Mouse (Mus musculus): ENCODE measurements around the gene Zfp329. TPM values are rescaled to one million over a fixed set of nuclear protein-coding genes. Genes with fewer than 3 reads are reported as not detected.
"Not testable (repeated sequence)": the region's sequence is repeated elsewhere in the genome, so short reads cannot be mapped to it uniquely, and the experiment has no call there.

The Zfp329 gene
- polyA plus RNA-seq, 1 experiment: not detected

- no peak overlapping the region for H3K27ac ChIP-seq (ENCODE audit: insufficient read depth, low read depth, low read length)
- TF ChIP-seq POLR2A (IDR thresholded peaks at IDR 0.05; ENCODE audit: insufficient read depth, low read depth, low read length) (no peak), CTCF (IDR thresholded peaks at IDR 0.05; ENCODE audit: insufficient read depth, low read depth, low read length) (no peak)
- WGBS: 74% methylated on average over 2 of the region's 2 CpGs
Measured at GRCm38 (mm10) chr7:12797971-12798370, 20.7 kb downstream of the Zfp329 start.

GRCm38 (mm10) chr7:12792624-12793023, 26.0 kb downstream of the Zfp329 start:
- 85% methylated on average over 11 of the region's 11 CpGs for WGBS
- not testable (repeated sequence) for H3K4me3 ChIP-seq (ENCODE audit: insufficient read depth, low read depth, low read length); H3K4me1 ChIP-seq (ENCODE audit: control insufficient read depth, insufficient read depth, low read length); H3K27ac ChIP-seq (ENCODE audit: insufficient read depth, low read depth, low read length)

More at GRCm38 (mm10) chr7:12797971-12798370, 20.7 kb downstream of the Zfp329 start:
- Histone ChIP-seq H3K4me1 (ENCODE audit: control insufficient read depth, insufficient read depth, low read length) (no peaks in the 10 kb centered on the region), H3K4me3 (ENCODE audit: insufficient read depth, low read depth, low read length) (no peak overlapping the region)

GRCm38 (mm10) chr7:12788025-12788424, 30.6 kb downstream of the Zfp329 start:
- Histone ChIP-seq H3K27ac (ENCODE audit: insufficient read depth, low read depth, low read length) (no peak overlapping the region), H3K4me1 (ENCODE audit: control insufficient read depth, insufficient read depth, low read length) (no peaks in the 10 kb centered on the region), H3K4me3 (ENCODE audit: insufficient read depth, low read depth, low read length) (no peak overlapping the region)
- TF ChIP-seq CTCF (IDR thresholded peaks at IDR 0.05; ENCODE audit: insufficient read depth, low read depth, low read length): no peak
- no peak for TF ChIP-seq POLR2A (IDR thresholded peaks at IDR 0.05; ENCODE audit: insufficient read depth, low read depth, low read length)
- WGBS: 12% methylated on average over 5 of the region's 5 CpGs

- WGBS: 46% methylated on average over 6 of the region's 6 CpGs
- TF ChIP-seq CTCF (IDR thresholded peaks at IDR 0.05; ENCODE audit: insufficient read depth, low read depth, low read length): no peak
- no peak for TF ChIP-seq POLR2A (IDR thresholded peaks at IDR 0.05; ENCODE audit: insufficient read depth, low read depth, low read length)
Measured at GRCm38 (mm10) chr7:12787333-12787732, 31.3 kb downstream of the Zfp329 start.

DNA sequence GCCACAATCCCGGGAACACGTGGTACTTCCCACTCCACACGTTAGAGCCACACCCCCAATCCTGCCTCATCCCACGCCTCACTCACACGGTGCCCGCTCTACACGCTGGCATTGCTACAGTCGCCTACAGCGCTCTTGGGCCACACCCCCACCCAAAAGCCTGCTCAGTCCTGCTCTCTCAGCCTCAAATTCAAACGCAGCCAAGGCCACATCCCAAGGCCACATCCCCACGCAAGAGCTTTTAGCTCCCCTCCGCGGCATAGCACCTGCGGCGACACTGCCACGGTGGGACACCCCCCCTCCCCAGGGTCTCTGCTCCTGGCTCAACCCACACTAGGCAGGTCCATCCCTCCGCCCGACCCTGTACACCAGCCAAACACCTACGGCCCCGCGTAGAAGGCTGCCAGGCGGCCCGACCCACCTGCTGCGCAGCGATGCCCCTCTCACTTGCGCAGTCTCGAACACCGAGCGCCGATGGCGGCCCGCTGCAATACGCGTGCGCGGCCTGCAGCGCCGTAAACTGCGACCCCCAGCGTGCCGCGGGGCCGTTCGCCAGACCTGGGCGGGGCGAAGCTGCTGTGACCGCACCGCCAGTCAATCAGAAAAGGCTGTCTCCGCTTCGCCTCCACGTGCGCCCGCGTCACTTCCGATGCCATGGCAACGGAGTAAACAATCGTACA, 38.4 kb downstream of the Zfp329 start:
- TF ChIP-seq POLR2A (IDR thresholded peaks at IDR 0.05; ENCODE audit: insufficient read depth, low read depth, low read length): no peak
- TF ChIP-seq CTCF (IDR thresholded peaks at IDR 0.05; ENCODE audit: insufficient read depth, low read depth, low read length): no peak
- WGBS: under 1% methylated on average over 57 of the region's 57 CpGs
- Histone ChIP-seq H3K27ac (ENCODE audit: insufficient read depth, low read depth, low read length) (peak overlapping the region; percentile 35; the same call in 1 of the 2 replicates), H3K4me3 (ENCODE audit: insufficient read depth, low read depth, low read length) (peak overlapping the region; percentile 87), H3K4me1 (ENCODE audit: control insufficient read depth, insufficient read depth, low read length) (peaks cover 11% of the 10 kb centered on the region; the same call in 1 of the 2 replicates)

More at GRCm38 (mm10) chr7:12787333-12787732, 31.3 kb downstream of the Zfp329 start:
- Histone ChIP-seq H3K27ac (ENCODE audit: insufficient read depth, low read depth, low read length) (no peak overlapping the region), H3K4me3 (ENCODE audit: insufficient read depth, low read depth, low read length) (no peak overlapping the region), H3K4me1 (ENCODE audit: control insufficient read depth, insufficient read depth, low read length) (no peaks in the 10 kb centered on the region)

DNA sequence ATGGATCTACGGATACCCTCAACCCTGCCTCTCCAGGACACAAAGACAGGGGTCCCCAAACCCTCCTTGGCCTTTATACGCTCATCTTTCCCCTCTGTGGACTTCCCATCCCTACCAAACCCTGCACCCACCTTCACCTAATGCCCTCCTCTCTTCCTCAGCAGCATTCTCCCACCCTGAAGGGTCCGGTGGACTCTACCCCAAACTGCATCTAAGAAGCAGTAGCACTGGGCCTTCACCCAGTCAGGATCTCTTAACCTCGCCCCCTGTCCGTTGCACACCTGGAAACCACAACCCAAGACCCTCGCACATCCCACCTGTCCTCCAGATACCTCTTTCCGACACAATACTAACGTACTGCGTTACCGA, 38.9 kb downstream of the Zfp329 start:
- WGBS: 19% methylated on average over 10 of the region's 10 CpGs
- H3K4me3 ChIP-seq (ENCODE audit: insufficient read depth, low read depth, low read length): peak overlapping the region; percentile 87
- H3K4me1 ChIP-seq (ENCODE audit: control insufficient read depth, insufficient read depth, low read length): peaks cover 11% of the 10 kb centered on the region; the same call in 1 of the 2 replicates
- no peak for TF ChIP-seq CTCF (IDR thresholded peaks at IDR 0.05; ENCODE audit: insufficient read depth, low read depth, low read length)
- TF ChIP-seq POLR2A (IDR thresholded peaks at IDR 0.05; ENCODE audit: insufficient read depth, low read depth, low read length): no peak
- no peak overlapping the region for H3K27ac ChIP-seq (ENCODE audit: insufficient read depth, low read depth, low read length)

- H3K4me3 ChIP-seq (ENCODE audit: insufficient read depth, low read depth, low read length): no peak overlapping the region
- peaks cover 11% of the 10 kb centered on the region; the same call in 1 of the 2 replicates for H3K4me1 ChIP-seq (ENCODE audit: control insufficient read depth, insufficient read depth, low read length)
- TF ChIP-seq POLR2A (IDR thresholded peaks at IDR 0.05; ENCODE audit: insufficient read depth, low read depth, low read length): no peak
- no peak for TF ChIP-seq CTCF (IDR thresholded peaks at IDR 0.05; ENCODE audit: insufficient read depth, low read depth, low read length)
- WGBS: 78% methylated on average over 5 of the region's 5 CpGs
- H3K27ac ChIP-seq (ENCODE audit: insufficient read depth, low read depth, low read length): no peak overlapping the region
Measured at GRCm38 (mm10) chr7:12779141-12779540, 39.5 kb downstream of the Zfp329 start.

- Histone ChIP-seq H3K4me3 (ENCODE audit: insufficient read depth, low read depth, low read length) (no peak overlapping the region), H3K4me1 (ENCODE audit: control insufficient read depth, insufficient read depth, low read length) (peaks cover 3% of the 10 kb centered on the region; the same call in 1 of the 2 replicates), H3K27ac (ENCODE audit: insufficient read depth, low read depth, low read length) (no peak overlapping the region)
- WGBS: 60% methylated on average over 1 of the region's 1 CpGs
- no peak for TF ChIP-seq POLR2A (IDR thresholded peaks at IDR 0.05; ENCODE audit: insufficient read depth, low read depth, low read length)
- TF ChIP-seq CTCF (IDR thresholded peaks at IDR 0.05; ENCODE audit: insufficient read depth, low read depth, low read length): no peak
Measured at GRCm38 (mm10) chr7:12774606-12775005, 44.1 kb downstream of the Zfp329 start.

GRCm38 (mm10) chr7:12774111-12774510, 44.5 kb downstream of the Zfp329 start:
- no peak overlapping the region for H3K27ac ChIP-seq (ENCODE audit: insufficient read depth, low read depth, low read length)
- TF ChIP-seq CTCF (IDR thresholded peaks at IDR 0.05; ENCODE audit: insufficient read depth, low read depth, low read length) (no peak), POLR2A (IDR thresholded peaks at IDR 0.05; ENCODE audit: insufficient read depth, low read depth, low read length) (no peak)
- no peak overlapping the region for H3K4me3 ChIP-seq (ENCODE audit: insufficient read depth, low read depth, low read length)
- 68% methylated on average over 9 of the region's 9 CpGs for WGBS
- H3K4me1 ChIP-seq (ENCODE audit: control insufficient read depth, insufficient read depth, low read length): no peaks in the 10 kb centered on the region

Other genes with a start within 250 kb of the Zfp329 start
- gene Vmn2r53, start 210.1 kb downstream of the Zfp329 start, polyA plus RNA-seq (2012; ENCODE audit: insufficient read depth, insufficient read length, low replicate concordance, missing spikeins): not detected in 2 replicates
- not detected in 2 replicates for gene Vmn2r54, start 178.5 kb downstream of the Zfp329 start, polyA plus RNA-seq (2012; ENCODE audit: insufficient read depth, insufficient read length, low replicate concordance, missing spikeins)
- gene Vmn2r55, start 133.9 kb downstream of the Zfp329 start, polyA plus RNA-seq (2012; ENCODE audit: insufficient read depth, insufficient read length, low replicate concordance, missing spikeins): not detected in 2 replicates
- not detected in 2 replicates for gene Vmn2r56, start 83.9 kb downstream of the Zfp329 start, polyA plus RNA-seq (2012; ENCODE audit: insufficient read depth, insufficient read length, low replicate concordance, missing spikeins)
- gene Zscan18, start 15.2 kb downstream of the Zfp329 start, polyA plus RNA-seq (2012; ENCODE audit: insufficient read depth, insufficient read length, low replicate concordance, missing spikeins): not detected in 2 replicates
- gene Zfp110, start 15.9 kb upstream of the Zfp329 start, polyA plus RNA-seq (2012; ENCODE audit: insufficient read depth, insufficient read length, low replicate concordance, missing spikeins): not detected in 2 replicates
- not detected in 2 replicates for gene Zfp128, start 62.3 kb upstream of the Zfp329 start, polyA plus RNA-seq (2012; ENCODE audit: insufficient read depth, insufficient read length, low replicate concordance, missing spikeins)
- gene Zscan22, start 79.0 kb upstream of the Zfp329 start, polyA plus RNA-seq (2012; ENCODE audit: insufficient read depth, insufficient read length, low replicate concordance, missing spikeins): not detected in 2 replicates
- 651 TPM in 1 of 2 replicates, not detected in the other for gene Rps5, start 103.4 kb upstream of the Zfp329 start, polyA plus RNA-seq (2012; ENCODE audit: insufficient read depth, insufficient read length, low replicate concordance, missing spikeins)
- not detected in 2 replicates for gene Rnf225, start 108.6 kb upstream of the Zfp329 start, polyA plus RNA-seq (2012; ENCODE audit: insufficient read depth, insufficient read length, low replicate concordance, missing spikeins)
- gene Zfp324, start 147.0 kb upstream of the Zfp329 start, polyA plus RNA-seq (2012; ENCODE audit: insufficient read depth, insufficient read length, low replicate concordance, missing spikeins): not detected in 2 replicates
- not detected in 2 replicates for gene Zfp446, start 159.0 kb upstream of the Zfp329 start, polyA plus RNA-seq (2012; ENCODE audit: insufficient read depth, insufficient read length, low replicate concordance, missing spikeins)
- not detected in 2 replicates for gene Slc27a5, start 179.3 kb upstream of the Zfp329 start, polyA plus RNA-seq (2012; ENCODE audit: insufficient read depth, insufficient read length, low replicate concordance, missing spikeins)
- gene Trim28, start 180.3 kb upstream of the Zfp329 start, polyA plus RNA-seq (2012; ENCODE audit: insufficient read depth, insufficient read length, low replicate concordance, missing spikeins): 700 TPM in 1 of 2 replicates, not detected in the other
- gene Zbtb45, start 191.2 kb upstream of the Zfp329 start, polyA plus RNA-seq (2012; ENCODE audit: insufficient read depth, insufficient read length, low replicate concordance, missing spikeins): not detected in 2 replicates
- gene Chmp2a, start 215.9 kb upstream of the Zfp329 start, polyA plus RNA-seq (2012; ENCODE audit: insufficient read depth, insufficient read length, low replicate concordance, missing spikeins): not detected in 2 replicates
- gene Ube2m, start 219.4 kb upstream of the Zfp329 start, polyA plus RNA-seq (2012; ENCODE audit: insufficient read depth, insufficient read length, low replicate concordance, missing spikeins): 648 TPM in 1 of 2 replicates, not detected in the other
- not detected in 2 replicates for gene Mzf1, start 235.9 kb upstream of the Zfp329 start, polyA plus RNA-seq (2012; ENCODE audit: insufficient read depth, insufficient read length, low replicate concordance, missing spikeins)